ENCODE assay signal across 13 mouse cellular contexts in genomic region chr9:113587260-113587659, GRCm38 (mm10).
DNase-seq lines count a peak whose midpoint lies in the region; ATAC-seq and TF ChIP-seq lines count a peak whose summit lies in the region.
"Had no signal": no experiment of that assay in that cellular context is flagged by ENCODE, and none has a peak within 500 bp of the region (broad histone marks: within the 10 kb centered on the region; RNA-seq: fewer than 3 reads in every experiment).

No protein-coding gene starts in this region.

- H3K9ac ChIP-seq in kidney, embryonic 15.5 days = no peak overlapping the region
- no peak overlapping the region for H3K9ac ChIP-seq in lung, embryonic 14.5 days
- H3K9ac ChIP-seq: liver, embryonic 13.5 days had no signal

- WGBS in cerebellum, adult 2 months = 58% methylated on average over 6 of the region's 6 CpGs
- 56% methylated on average over 6 of the region's 6 CpGs for whole genome bisulfite sequencing in kidney, adult 2 months
- WGBS in kidney, embryonic 15.5 days = 64% methylated on average over 6 of the region's 6 CpGs
- WGBS in lung, embryonic 14.5 days = 57% methylated on average over 6 of the region's 6 CpGs
- 57% methylated on average over 6 of the region's 6 CpGs for WGBS in limb, embryonic 10.5 days

- H3K9me3 ChIP-seq in kidney, embryonic 15.5 days (replicated peaks) = no peaks in the 10 kb centered on the region
- H3K9me3 ChIP-seq in lung, embryonic 14.5 days (ENCODE audit: low read depth, low read length) = no peaks in the 10 kb centered on the region
- no peaks in the 10 kb centered on the region for H3K9me3 ChIP-seq in limb, embryonic 10.5 days (replicated peaks)
- H3K9me3 ChIP-seq: liver, embryonic 13.5 days had no signal

- no peaks in the 10 kb centered on the region; the same call in 1 of the 2 replicates for H3K27me3 ChIP-seq in cerebellum, adult 2 months (ENCODE audit: control insufficient read depth, insufficient read depth, low read length)
- H3K27me3 ChIP-seq in kidney, adult 2 months (replicated peaks; ENCODE audit: control insufficient read depth, insufficient read depth, low read length) = no peaks in the 10 kb centered on the region
- H3K27me3 ChIP-seq in kidney, embryonic 15.5 days = no peaks in the 10 kb centered on the region
- no peaks in the 10 kb centered on the region for H3K27me3 ChIP-seq in lung, embryonic 14.5 days (ENCODE audit: insufficient read depth, low read length)
- H3K27me3 ChIP-seq in limb, embryonic 10.5 days (ENCODE audit: low read depth, poor library complexity, severe bottlenecking) = no peaks in the 10 kb centered on the region
- H3K27me3 ChIP-seq: liver, embryonic 13.5 days had no signal

- no peak overlapping the region for H3K4me3 ChIP-seq in cerebellum, adult 2 months (replicated peaks; ENCODE audit: insufficient read depth, low read depth, low read length)
- no peak overlapping the region for H3K4me3 ChIP-seq in kidney, adult 2 months (ENCODE audit: insufficient read depth, low read depth, low read length)
- H3K4me3 ChIP-seq in kidney, embryonic 15.5 days (replicated peaks) = no peak overlapping the region
- H3K4me3 ChIP-seq in lung, embryonic 14.5 days (ENCODE audit: low read depth, low read length) = no peak overlapping the region
- no peak overlapping the region for H3K4me3 ChIP-seq in limb, embryonic 10.5 days
- H3K4me3 ChIP-seq: erythroblast, embryonic 14.5 days; liver, embryonic 13.5 days had no signal

- no peaks in the 10 kb centered on the region for H3K36me3 ChIP-seq in kidney, adult 2 months (ENCODE audit: control insufficient read depth, insufficient read depth, low read length)
- no peaks in the 10 kb centered on the region for H3K36me3 ChIP-seq in kidney, embryonic 15.5 days
- H3K36me3 ChIP-seq in lung, embryonic 14.5 days (ENCODE audit: insufficient read depth) = no peaks in the 10 kb centered on the region
- H3K36me3 ChIP-seq in limb, embryonic 10.5 days = no peaks in the 10 kb centered on the region
- H3K36me3 ChIP-seq: liver, embryonic 13.5 days had no signal

- no peak for TF ChIP-seq CTCF in cerebellum, adult 2 months (IDR thresholded peaks at IDR 0.05; ENCODE audit: borderline replicate concordance, insufficient read depth, low read depth, low read length)
- TF ChIP-seq CTCF in kidney, adult 2 months (conservative IDR thresholded peaks at IDR 0.05; ENCODE audit: insufficient read depth, insufficient read length, low read depth, low read length) = peak; percentile 33; the same call in 1 of the 2 replicates
- TF ChIP-seq CTCF in lung, embryonic 14.5 days (IDR thresholded peaks at IDR 0.05; ENCODE audit: low read depth) = 0 out of 2 replicates have a peak, but pooled peaks have one; percentile 3
- peak; percentile 28; the same call in 1 of the 2 replicates for TF ChIP-seq CTCF in brain, embryonic 14.5 days (IDR thresholded peaks at IDR 0.05; ENCODE audit: borderline replicate concordance, extremely low read depth, insufficient read depth, insufficient read length)

- ATAC-seq in kidney, embryonic 15.5 days (replicated peaks; ENCODE audit: low FRiP score) = no peak
- ATAC-seq in lung, embryonic 14.5 days (ENCODE audit: insufficient read depth) = no peak
- ATAC-seq: midbrain, embryonic 16.5 days had no signal

- H3K27ac ChIP-seq in cerebellum, adult 2 months (ENCODE audit: insufficient read depth, low read length) = no peak overlapping the region
- H3K27ac ChIP-seq in kidney, adult 2 months (ENCODE audit: insufficient read depth, low read depth, low read length) = no peak overlapping the region
- no peak overlapping the region for H3K27ac ChIP-seq in kidney, embryonic 15.5 days
- no peak overlapping the region for H3K27ac ChIP-seq in lung, embryonic 14.5 days (ENCODE audit: low read depth)
- no peak overlapping the region for H3K27ac ChIP-seq in limb, embryonic 10.5 days
- H3K27ac ChIP-seq: liver, embryonic 13.5 days had no signal

- H3K4me1 ChIP-seq in cerebellum, adult 2 months (ENCODE audit: control insufficient read depth, insufficient read depth, low read length) = no peaks in the 10 kb centered on the region
- H3K4me1 ChIP-seq in kidney, adult 2 months (ENCODE audit: control insufficient read depth, insufficient read depth, low read length) = no peaks in the 10 kb centered on the region
- H3K4me1 ChIP-seq in kidney, embryonic 15.5 days = no peaks in the 10 kb centered on the region
- H3K4me1 ChIP-seq in lung, embryonic 14.5 days (ENCODE audit: insufficient read depth) = no peaks in the 10 kb centered on the region
- no peaks in the 10 kb centered on the region for H3K4me1 ChIP-seq in limb, embryonic 10.5 days
- H3K4me1 ChIP-seq: liver, embryonic 13.5 days had no signal

- no peak for TF ChIP-seq POLR2A in cerebellum, adult 2 months (IDR thresholded peaks at IDR 0.05; ENCODE audit: borderline replicate concordance, insufficient read depth, low read length)
- no peak for TF ChIP-seq POLR2A in kidney, adult 2 months (IDR thresholded peaks at IDR 0.05; ENCODE audit: low read depth, low read length)
- no peak for TF ChIP-seq POLR2A in brain, embryonic 14.5 days (IDR thresholded peaks at IDR 0.05; ENCODE audit: borderline replicate concordance, extremely low read depth, insufficient read depth, insufficient read length, poor library complexity, severe bottlenecking)

- H3K4me2 ChIP-seq in kidney, embryonic 15.5 days = no peak overlapping the region
- no peak overlapping the region for H3K4me2 ChIP-seq in lung, embryonic 14.5 days
- H3K4me2 ChIP-seq: liver, embryonic 13.5 days had no signal

- DNase-seq in cerebellum, postnatal 14 days = peak; percentile 13 to 35
- no peak for DNase-seq in cerebellum, adult 2 months
- DNase-seq in kidney, adult 2 months = no peak
- DNase-seq in lung, embryonic 14.5 days = no peak
- no peak for DNase-seq in lung, postnatal 36 days
- DNase-seq in brain, embryonic 14.5 days (ENCODE audit: low read depth) = no peak
- no peak for DNase-seq in limb, embryonic 10.5 days (ENCODE audit: low spot score)
- DNase-seq: adrenal gland, adult 8-10 months; kidney, adult 8-10 months; liver, embryonic 13.5 days had no signal

Comparison
In these comparisons a context has a peak if more than half of its experiments do, and no peak if none do; other contexts are left out.
1. DNase-seq: peak in cerebellum, postnatal 14 days (2 of 2); none in cerebellum, adult 2 months (0 of 2), kidney, adult 2 months (single experiment), lung, embryonic 14.5 days (single experiment), lung, postnatal 36 days (single experiment), brain, embryonic 14.5 days (single experiment) and limb, embryonic 10.5 days (single experiment).